Mouse (Mus musculus): ENCODE measurements around the gene Trim62. TPM values are rescaled to one million over a fixed set of nuclear protein-coding genes. Genes with fewer than 3 reads are reported as not detected.

The Trim62 gene
- polyA plus RNA-seq, 1 experiment from 2014 or later = 3.5 TPM

GRCm38 (mm10) chr4:128902390-128902789 lies 19.0 kb downstream of the Trim62 start:
- Histone ChIP-seq H3K9ac (no peak overlapping the region), H3K4me1 (replicated peaks) (peaks cover 44% of the 10 kb centered on the region)
- WGBS = 90% methylated on average over 8 of the region's 8 CpGs

GRCm38 (mm10) chr4:128904035-128904800 lies 20.8 kb downstream of the Trim62 start:
- Histone ChIP-seq H3K9me3 (no peaks in the 10 kb centered on the region), H3K4me3 (replicated peaks) (no peak overlapping the region), H3K36me3 (0 out of 2 replicates have a peak, but pooled peaks cover 2% of the 10 kb centered on the region), H3K27ac (no peak overlapping the region), H3K4me1 (replicated peaks) (peaks cover 29% of the 10 kb centered on the region), H3K9ac (no peak overlapping the region), H3K27me3 (replicated peaks) (no peaks in the 10 kb centered on the region), H3K4me2 (replicated peaks) (no peak overlapping the region)
- no peak for ATAC-seq
- WGBS = 64% methylated on average over 8 of the region's 8 CpGs

More at GRCm38 (mm10) chr4:128902390-128902789, 19.0 kb downstream of the Trim62 start:
- ATAC-seq = no peak
- Histone ChIP-seq H3K27ac (no peak overlapping the region), H3K9me3 (no peaks in the 10 kb centered on the region), H3K4me2 (replicated peaks) (no peak overlapping the region), H3K27me3 (replicated peaks) (no peaks in the 10 kb centered on the region), H3K4me3 (replicated peaks) (no peak overlapping the region), H3K36me3 (0 out of 2 replicates have a peak, but pooled peaks cover 2% of the 10 kb centered on the region)

GRCm38 (mm10) chr4:128905251-128905650 lies 21.9 kb downstream of the Trim62 start:
- no peak for ATAC-seq
- Histone ChIP-seq H3K9me3 (no peaks in the 10 kb centered on the region), H3K4me1 (replicated peaks) (peaks cover 20% of the 10 kb centered on the region), H3K4me2 (replicated peaks) (no peak overlapping the region), H3K4me3 (replicated peaks) (no peak overlapping the region), H3K27me3 (replicated peaks) (no peaks in the 10 kb centered on the region), H3K9ac (no peak overlapping the region), H3K27ac (no peak overlapping the region), H3K36me3 (0 out of 2 replicates have a peak, but pooled peaks cover 2% of the 10 kb centered on the region)
- WGBS = 37% methylated on average over 8 of the region's 8 CpGs

- WGBS = 64% methylated on average over 8 of the region's 8 CpGs
- Histone ChIP-seq H3K4me1 (replicated peaks) (peaks cover 20% of the 10 kb centered on the region), H3K27ac (no peak overlapping the region), H3K9ac (no peak overlapping the region), H3K4me2 (replicated peaks) (no peak overlapping the region), H3K4me3 (replicated peaks) (no peak overlapping the region), H3K9me3 (no peaks in the 10 kb centered on the region), H3K36me3 (0 out of 2 replicates have a peak, but pooled peaks cover 2% of the 10 kb centered on the region), H3K27me3 (replicated peaks) (no peaks in the 10 kb centered on the region)
- no peak for ATAC-seq
Observed at GRCm38 (mm10) chr4:128906757-128907156, 23.4 kb downstream of the Trim62 start.

DNA sequence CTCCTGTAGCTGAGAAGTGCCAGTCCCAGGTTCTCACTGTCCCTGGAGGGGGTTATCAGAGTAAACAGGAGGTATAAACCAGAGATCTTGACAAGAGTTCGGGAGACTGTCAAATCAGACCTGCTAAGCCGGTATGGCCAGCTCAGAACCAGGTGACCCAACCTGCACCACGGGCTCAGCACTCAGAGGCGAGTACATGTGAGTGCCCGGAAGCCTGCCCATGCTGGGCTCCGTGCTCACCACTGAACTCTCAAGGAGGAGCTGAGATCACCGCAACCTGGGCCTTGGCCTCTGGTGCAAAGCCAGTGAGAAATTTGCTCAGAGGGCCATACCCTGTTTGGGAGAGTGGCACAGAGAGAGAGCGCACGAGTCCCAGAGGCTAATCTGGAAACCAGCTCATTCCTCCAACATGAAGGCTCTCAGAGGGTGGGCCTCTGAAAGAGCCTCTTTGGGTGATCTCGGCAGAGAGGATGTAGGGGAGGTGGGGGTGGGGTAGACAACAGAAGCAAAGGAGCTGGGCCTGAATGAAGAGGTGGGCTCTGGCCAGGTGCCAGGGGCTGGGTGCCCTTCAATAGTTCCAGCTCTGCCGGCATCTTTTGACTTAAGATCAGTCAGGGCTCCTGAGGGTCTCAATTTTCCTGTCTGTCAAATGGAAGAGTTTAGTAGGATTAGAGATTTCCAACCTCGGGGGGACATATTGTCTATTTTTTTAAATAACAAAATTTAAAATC lies 24.0 kb downstream of the Trim62 start:
- Histone ChIP-seq H3K4me1 (replicated peaks) (peaks cover 20% of the 10 kb centered on the region), H3K9me3 (no peaks in the 10 kb centered on the region), H3K27me3 (replicated peaks) (no peaks in the 10 kb centered on the region), H3K27ac (no peak overlapping the region), H3K4me3 (replicated peaks) (no peak overlapping the region), H3K36me3 (no peaks in the 10 kb centered on the region), H3K9ac (no peak overlapping the region), H3K4me2 (replicated peaks) (no peak overlapping the region)
- no peak for ATAC-seq
- WGBS = 60% methylated on average over 12 of the region's 12 CpGs

DNA sequence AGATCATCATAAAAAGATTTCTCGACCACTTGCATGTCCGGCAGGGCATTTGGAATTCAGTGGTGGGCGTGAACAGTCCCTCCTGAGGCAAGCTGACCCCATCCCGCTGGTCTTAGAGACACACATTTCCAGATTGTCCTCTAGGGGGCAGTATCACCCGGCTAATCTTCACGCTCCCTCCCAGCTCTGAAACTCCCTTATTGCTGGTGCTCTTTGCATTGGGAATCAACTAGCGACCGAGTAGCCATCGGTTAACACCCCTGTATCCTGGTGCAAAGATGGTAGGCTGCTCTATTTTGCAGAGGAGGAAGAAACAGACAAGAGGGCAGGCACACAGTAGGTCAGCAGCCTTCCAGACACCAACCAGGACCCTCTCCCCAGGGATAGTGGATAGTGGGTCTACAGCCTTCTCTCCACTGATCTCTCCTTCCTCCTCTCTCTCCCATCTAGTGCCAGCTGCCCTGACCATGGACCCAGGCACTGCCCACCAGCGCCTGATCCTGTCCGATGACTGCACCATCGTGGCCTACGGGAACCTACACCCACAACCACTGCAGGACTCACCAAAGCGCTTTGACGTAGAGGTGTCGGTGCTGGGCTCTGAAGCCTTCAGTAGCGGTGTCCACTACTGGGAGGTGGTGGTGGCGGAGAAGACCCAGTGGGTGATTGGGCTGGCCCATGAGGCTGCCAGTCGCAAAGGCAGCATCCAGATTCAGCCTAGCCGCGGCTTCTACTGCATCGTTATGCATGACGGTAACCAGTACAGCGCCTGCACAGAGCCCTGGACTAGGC lies 25.4 kb downstream of the Trim62 start:
- H3K27me3 ChIP-seq (replicated peaks) = no peaks in the 10 kb centered on the region
- WGBS = 63% methylated on average over 24 of the region's 24 CpGs
- H3K4me3 ChIP-seq (replicated peaks) = no peak overlapping the region
- H3K4me2 ChIP-seq (replicated peaks) = no peak overlapping the region
- no peak overlapping the region for H3K27ac ChIP-seq
- H3K4me1 ChIP-seq (replicated peaks) = peaks cover 20% of the 10 kb centered on the region
- H3K9me3 ChIP-seq = no peaks in the 10 kb centered on the region
- ATAC-seq = no peak
- no peaks in the 10 kb centered on the region for H3K36me3 ChIP-seq
- H3K9ac ChIP-seq = no peak overlapping the region

GRCm38 (mm10) chr4:128909378-128909831 lies 26.0 kb downstream of the Trim62 start:
- Histone ChIP-seq H3K4me3 (replicated peaks) (no peak overlapping the region), H3K9ac (no peak overlapping the region), H3K4me2 (replicated peaks) (no peak overlapping the region), H3K9me3 (no peaks in the 10 kb centered on the region), H3K27me3 (replicated peaks) (no peaks in the 10 kb centered on the region), H3K36me3 (no peaks in the 10 kb centered on the region), H3K4me1 (replicated peaks) (peaks cover 14% of the 10 kb centered on the region; the same call in 1 of the 2 replicates), H3K27ac (no peak overlapping the region)
- ATAC-seq = no peak
- 88% methylated on average over 14 of the region's 14 CpGs for WGBS

DNA sequence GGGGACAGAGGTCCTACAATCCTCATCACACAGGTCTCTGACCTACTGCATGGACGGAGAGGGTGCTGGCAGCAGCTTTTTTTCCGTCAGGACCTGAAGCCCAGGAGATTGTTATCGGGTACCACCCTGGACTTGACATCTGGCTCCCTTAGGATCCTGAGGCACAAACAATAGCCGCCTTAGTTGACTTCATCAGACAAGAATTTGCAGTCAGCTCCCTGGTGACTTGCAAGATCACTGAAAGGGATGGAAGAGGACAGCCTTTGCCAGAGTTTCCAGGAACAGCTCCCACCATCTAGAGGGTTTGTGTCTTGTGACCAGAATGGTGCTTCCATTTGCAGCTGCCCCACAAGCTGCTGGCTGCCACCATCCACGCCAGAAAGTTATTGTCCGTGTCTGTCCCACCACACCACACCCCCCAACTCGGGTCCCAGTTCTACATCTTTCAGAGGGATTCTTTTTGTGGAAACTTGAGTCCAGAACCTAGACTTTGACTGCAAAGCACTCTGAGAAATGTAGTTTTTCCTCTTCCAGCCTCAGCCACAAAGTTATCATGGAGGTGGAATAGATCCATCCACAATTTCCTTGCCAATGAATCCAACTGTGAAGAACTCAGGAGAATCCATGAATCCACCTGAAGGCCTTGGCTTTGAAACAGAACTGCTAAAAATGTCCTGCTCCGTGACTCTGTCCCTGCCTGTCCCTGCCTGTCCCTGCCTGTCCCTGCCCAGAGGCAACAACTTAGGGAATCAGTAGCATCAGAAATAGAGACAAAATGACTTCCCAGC lies 27.1 kb downstream of the Trim62 start:
- Histone ChIP-seq H3K4me3 (replicated peaks) (no peak overlapping the region), H3K27ac (no peak overlapping the region), H3K4me2 (replicated peaks) (no peak overlapping the region), H3K9me3 (no peaks in the 10 kb centered on the region), H3K36me3 (no peaks in the 10 kb centered on the region), H3K27me3 (replicated peaks) (no peaks in the 10 kb centered on the region), H3K4me1 (replicated peaks) (peaks cover 6% of the 10 kb centered on the region; the same call in 1 of the 2 replicates), H3K9ac (no peak overlapping the region)
- WGBS = 69% methylated on average over 8 of the region's 8 CpGs
- no peak for ATAC-seq

GRCm38 (mm10) chr4:128912085-128912484 lies 28.7 kb downstream of the Trim62 start:
- H3K36me3 ChIP-seq = no peaks in the 10 kb centered on the region
- H3K9me3 ChIP-seq = no peaks in the 10 kb centered on the region
- H3K27ac ChIP-seq = no peak overlapping the region
- 71% methylated on average over 10 of the region's 10 CpGs for WGBS
- no peak overlapping the region for H3K9ac ChIP-seq
- 0 out of 2 replicates have a peak, but pooled peaks cover 4% of the 10 kb centered on the region for H3K4me1 ChIP-seq (replicated peaks)
- H3K4me2 ChIP-seq (replicated peaks) = no peak overlapping the region
- H3K27me3 ChIP-seq (replicated peaks) = no peaks in the 10 kb centered on the region
- ATAC-seq = peak; percentile 90
- H3K4me3 ChIP-seq (replicated peaks) = no peak overlapping the region

GRCm38 (mm10) chr4:128913794-128914193 lies 30.4 kb downstream of the Trim62 start:
- no peak for ATAC-seq
- Histone ChIP-seq H3K9ac (no peak overlapping the region), H3K27me3 (replicated peaks) (no peaks in the 10 kb centered on the region), H3K4me3 (replicated peaks) (no peak overlapping the region), H3K4me1 (replicated peaks) (peaks cover 6% of the 10 kb centered on the region; the same call in 1 of the 2 replicates), H3K9me3 (no peaks in the 10 kb centered on the region), H3K27ac (no peak overlapping the region), H3K36me3 (no peaks in the 10 kb centered on the region), H3K4me2 (replicated peaks) (no peak overlapping the region)
- 20% methylated on average over 4 of the region's 4 CpGs for WGBS

DNA sequence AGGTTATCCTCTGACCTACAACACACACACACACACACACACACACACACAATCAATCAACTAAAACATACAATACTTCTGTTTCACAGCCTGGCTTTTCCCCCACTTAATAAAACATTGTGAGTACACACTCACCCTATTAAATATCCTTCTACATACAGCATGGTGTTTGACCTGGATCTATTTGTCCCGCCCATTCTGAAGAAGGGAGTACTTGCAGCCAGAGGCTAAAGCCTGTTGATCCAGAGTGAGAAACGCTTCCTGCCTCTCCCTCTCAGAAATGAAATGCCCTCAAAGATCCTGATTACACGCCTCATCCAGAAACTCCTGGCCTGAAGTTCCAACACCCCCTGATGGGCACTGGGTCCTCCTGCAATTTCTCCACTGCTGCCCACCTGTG lies 33.7 kb downstream of the Trim62 start:
- H3K36me3 ChIP-seq = no peaks in the 10 kb centered on the region
- no peak overlapping the region for H3K27ac ChIP-seq
- H3K9ac ChIP-seq = no peak overlapping the region
- ATAC-seq = no peak
- H3K27me3 ChIP-seq (replicated peaks) = no peaks in the 10 kb centered on the region
- no peak overlapping the region for H3K4me3 ChIP-seq (replicated peaks)
- WGBS = 62% methylated on average over 3 of the region's 3 CpGs
- H3K4me1 ChIP-seq (replicated peaks) = peaks cover 6% of the 10 kb centered on the region; the same call in 1 of the 2 replicates
- H3K4me2 ChIP-seq (replicated peaks) = no peak overlapping the region
- no peaks in the 10 kb centered on the region for H3K9me3 ChIP-seq
